In genomic region chr9:70855868-70856267, GRCm38 (mm10) we compare ENCODE assay signal across 11 mouse cellular contexts.
DNase-seq lines count a peak whose midpoint lies in the region; ATAC-seq lines count a peak whose summit lies in the region.
"Had no signal": no experiment of that assay in that cellular context is flagged by ENCODE, and none has a peak within 500 bp of the region (broad histone marks: within the 10 kb centered on the region; RNA-seq: fewer than 3 reads in every experiment).

No protein-coding gene starts in this region.

- no peak overlapping the region for H3K27ac ChIP-seq in forebrain, embryonic 14.5 days (ENCODE audit: low read depth, low read length)
- H3K27ac ChIP-seq in forebrain, embryonic 12.5 days = no peak overlapping the region
- H3K27ac ChIP-seq in lung, embryonic 16.5 days (ENCODE audit: low read length) = no peak overlapping the region
- peak overlapping the region in 1 of 2 experiments; percentile 53; a peak in 2 of 4 replicates for H3K27ac ChIP-seq in heart, embryonic 14.5 days (replicated peaks in 1 of 2; ENCODE audit: control insufficient read depth in 1 of 2, insufficient read depth in 1 of 2, low read depth in 2 of 2, low read length in 2 of 2)
- H3K27ac ChIP-seq: midbrain, embryonic 15.5 days had no signal

- H3K36me3 ChIP-seq in forebrain, embryonic 14.5 days (ENCODE audit: control insufficient read depth, insufficient read depth, low read length) = no peaks in the 10 kb centered on the region
- no peaks in the 10 kb centered on the region for H3K36me3 ChIP-seq in forebrain, embryonic 12.5 days (replicated peaks)
- H3K36me3 ChIP-seq in lung, embryonic 16.5 days (ENCODE audit: control insufficient read depth, insufficient read depth, low read length) = no peaks in the 10 kb centered on the region
- H3K36me3 ChIP-seq in heart, embryonic 14.5 days (ENCODE audit: control insufficient read depth, insufficient read depth, low read length) = no peaks in the 10 kb centered on the region
- H3K36me3 ChIP-seq: midbrain, embryonic 15.5 days had no signal

- H3K27me3 ChIP-seq in forebrain, embryonic 14.5 days (replicated peaks; ENCODE audit: control insufficient read depth, insufficient read depth, low read length) = no peaks in the 10 kb centered on the region
- H3K27me3 ChIP-seq in forebrain, embryonic 12.5 days = no peaks in the 10 kb centered on the region
- H3K27me3 ChIP-seq in lung, embryonic 16.5 days (ENCODE audit: control insufficient read depth, insufficient read depth, low read depth, low read length) = no peaks in the 10 kb centered on the region
- no peaks in the 10 kb centered on the region for H3K27me3 ChIP-seq in heart, embryonic 14.5 days (ENCODE audit: control insufficient read depth, insufficient read depth, low read length)
- H3K27me3 ChIP-seq: midbrain, embryonic 15.5 days had no signal

- no peaks in the 10 kb centered on the region for H3K9me3 ChIP-seq in forebrain, embryonic 14.5 days (replicated peaks; ENCODE audit: control insufficient read depth, low read length)
- no peaks in the 10 kb centered on the region for H3K9me3 ChIP-seq in forebrain, embryonic 12.5 days
- H3K9me3 ChIP-seq in lung, embryonic 16.5 days (ENCODE audit: control insufficient read depth, low read length) = no peaks in the 10 kb centered on the region
- H3K9me3 ChIP-seq in heart, embryonic 14.5 days (ENCODE audit: control insufficient read depth, low read length) = no peaks in the 10 kb centered on the region
- H3K9me3 ChIP-seq: midbrain, embryonic 15.5 days had no signal

- DNase-seq in forebrain, embryonic 14.5 days (ENCODE audit: low spot score) = peak; percentile 53
- no peak for DNase-seq in lung, postnatal 25 days (ENCODE audit: low spot score)
- DNase-seq in c-Kit-positive CD71-positive TER-119-positive erythroid progenitor cells, embryonic 14.5 days (ENCODE audit: low spot score) = no peak
- DNase-seq: kidney, postnatal 36 days had no signal

- H3K9ac ChIP-seq in forebrain, embryonic 14.5 days (ENCODE audit: low read length) = no peak overlapping the region
- H3K9ac ChIP-seq in forebrain, embryonic 12.5 days = no peak overlapping the region
- no peak overlapping the region for H3K9ac ChIP-seq in lung, embryonic 16.5 days (ENCODE audit: low read length)
- H3K9ac ChIP-seq in heart, embryonic 14.5 days (ENCODE audit: low read length) = no peak overlapping the region
- H3K9ac ChIP-seq: midbrain, embryonic 15.5 days had no signal

- no peak overlapping the region for H3K4me2 ChIP-seq in forebrain, embryonic 14.5 days (ENCODE audit: low read length)
- no peak overlapping the region for H3K4me2 ChIP-seq in forebrain, embryonic 12.5 days
- H3K4me2 ChIP-seq in lung, embryonic 16.5 days (ENCODE audit: low read depth, low read length) = no peak overlapping the region
- peak overlapping the region; percentile 12; the same call in 1 of the 2 replicates for H3K4me2 ChIP-seq in heart, embryonic 14.5 days (ENCODE audit: low read length)
- H3K4me2 ChIP-seq: midbrain, embryonic 15.5 days had no signal

- H3K4me1 ChIP-seq in forebrain, embryonic 14.5 days (ENCODE audit: control insufficient read depth, insufficient read depth, low read length) = no peaks in the 10 kb centered on the region; the same call in 1 of the 2 replicates
- H3K4me1 ChIP-seq in forebrain, embryonic 12.5 days = peaks cover 11% of the 10 kb centered on the region
- H3K4me1 ChIP-seq in lung, embryonic 16.5 days (replicated peaks; ENCODE audit: control insufficient read depth, insufficient read depth, low read length) = peaks cover 12% of the 10 kb centered on the region
- peaks cover 11 to 13% of the 10 kb centered on the region in 2 experiments for H3K4me1 ChIP-seq in heart, embryonic 14.5 days (ENCODE audit: control insufficient read depth in 2 of 2, insufficient read depth in 2 of 2, low read length in 2 of 2)

- no peak for ATAC-seq in forebrain, embryonic 14.5 days
- no peak for ATAC-seq in forebrain, embryonic 12.5 days (ENCODE audit: low FRiP score)
- ATAC-seq in lung, embryonic 16.5 days (ENCODE audit: low read depth) = peak; percentile 74; the same call in 1 of the 2 replicates
- peak; percentile 54 for ATAC-seq in heart, embryonic 14.5 days (ENCODE audit: insufficient number of reproducible peaks, insufficient read depth, low FRiP score, low read depth)
- peak; percentile 91 for ATAC-seq in megakaryocyte-erythroid progenitor cell, adult 5-6 weeks (replicated peaks; ENCODE audit: low FRiP score, low TSS enrichment, poor library complexity, severe bottlenecking)
- no peak for ATAC-seq in monocyte, adult 5-6 weeks (replicated peaks; ENCODE audit: insufficient number of reproducible peaks, low FRiP score, low TSS enrichment, poor library complexity, severe bottlenecking)
- ATAC-seq: activated CD4-positive, CD25-positive, alpha-beta regulatory T cell, adult 4 months; midbrain, embryonic 15.5 days had no signal

- H3K4me3 ChIP-seq in forebrain, embryonic 14.5 days (ENCODE audit: low read depth, low read length) = no peak overlapping the region
- no peak overlapping the region for H3K4me3 ChIP-seq in forebrain, embryonic 12.5 days (replicated peaks)
- H3K4me3 ChIP-seq in lung, embryonic 16.5 days (ENCODE audit: low read length) = no peak overlapping the region
- no peak overlapping the region for H3K4me3 ChIP-seq in heart, embryonic 14.5 days (ENCODE audit: control insufficient read depth in 1 of 2, insufficient read depth in 1 of 2, low read depth in 1 of 2, low read length in 2 of 2)
- H3K4me3 ChIP-seq: midbrain, embryonic 15.5 days had no signal

- 69% methylated on average over 6 of the region's 6 CpGs for WGBS in forebrain, embryonic 14.5 days
- 83% methylated on average over 6 of the region's 6 CpGs for WGBS in forebrain, embryonic 12.5 days
- WGBS in lung, embryonic 16.5 days = 45% methylated on average over 6 of the region's 6 CpGs
- WGBS in heart, embryonic 14.5 days = 24% methylated on average over 6 of the region's 6 CpGs

Comparison
In these comparisons a context has a peak if more than half of its experiments do, and no peak if none do; other contexts are left out.
1. ATAC-seq: peak in lung, embryonic 16.5 days (single experiment), heart, embryonic 14.5 days (single experiment) and megakaryocyte-erythroid progenitor cell, adult 5-6 weeks (single experiment); none in forebrain, embryonic 14.5 days (single experiment), forebrain, embryonic 12.5 days (single experiment) and monocyte, adult 5-6 weeks (single experiment).